Mouse (Mus musculus): ENCODE results near the gene Fbxw21.

GRCm38 (mm10) chr9:109125043-109125442 is 36.8 kb downstream of the Fbxw21 start:
- TF ChIP-seq CTCF (IDR thresholded peaks at IDR 0.05; ENCODE audit: low read depth, low read length) (no peak), GATA1 (IDR thresholded peaks at IDR 0.05; ENCODE audit: borderline replicate concordance, low read length) (no peak), POLR2AphosphoS5 (IDR thresholded peaks at IDR 0.05; ENCODE audit: insufficient replicate concordance, low read depth, low read length) (no peak)

Measured in G1E (cell line).